ENCODE assay signal across 28 mouse cellular contexts in the genomic region with DNA sequence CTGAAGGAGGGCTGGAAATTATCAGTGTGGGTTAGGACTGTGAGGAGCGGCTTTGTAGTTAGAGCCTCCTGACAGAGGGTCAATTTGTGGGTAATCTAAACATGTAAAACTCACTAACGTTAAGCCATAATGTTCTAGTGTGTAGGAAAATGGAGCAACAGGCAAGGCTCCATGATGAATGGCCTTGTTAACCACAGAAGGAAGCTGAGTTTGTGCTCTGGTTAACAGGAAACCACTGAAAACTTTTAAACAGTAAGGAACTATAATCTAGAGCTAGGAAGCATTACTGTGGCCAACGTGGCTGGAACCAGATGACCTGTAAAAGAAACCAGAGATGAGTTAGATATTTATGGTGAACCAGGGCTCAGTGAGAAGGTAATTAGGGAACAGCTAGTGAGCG. TPM values are rescaled to one million over a fixed set of nuclear protein-coding genes. Genes with fewer than 3 reads are reported as not detected.
DNase-seq lines count a peak whose midpoint lies in the region; ATAC-seq and TF ChIP-seq lines count a peak whose summit lies in the region.
"Had no signal": no experiment of that assay in that cellular context is flagged by ENCODE, and none has a peak within 500 bp of the region (broad histone marks: within the 10 kb centered on the region; RNA-seq: fewer than 3 reads in every experiment).

No protein-coding gene starts in this region.

- TF ChIP-seq CTCF in forebrain, postnatal 0 days (IDR thresholded peaks at IDR 0.05; ENCODE audit: low read depth), result no peak

- DNase-seq in right cerebral cortex, postnatal 25 days, result no peak
- no peak for DNase-seq in forebrain, postnatal 0 days
- DNase-seq: adrenal gland, adult 8-10 months; adrenal gland, postnatal 14 days; adrenal gland, postnatal 36 days; B cell, adult 2 months; cerebellum, adult 11-12 months; cerebellum, adult 2 months; cerebellum, adult 9-10 months; cerebellum, postnatal 10 days; cerebellum, postnatal 25 days; embryo, embryonic 11 days had no signal

- no peak overlapping the region for H3K4me3 ChIP-seq in midbrain, embryonic 13.5 days (replicated peaks)
- H3K4me3 ChIP-seq in forebrain, postnatal 0 days (ENCODE audit: low read depth, low read length), result no peak overlapping the region
- H3K4me3 ChIP-seq: embryonic facial prominence, embryonic 13.5 days; embryonic facial prominence, embryonic 15.5 days; erythroblast, embryonic 14.5 days; forebrain, embryonic 10.5 days; forebrain, embryonic 12.5 days had no signal

- no peaks in the 10 kb centered on the region for H3K36me3 ChIP-seq in midbrain, embryonic 13.5 days
- no peaks in the 10 kb centered on the region for H3K36me3 ChIP-seq in forebrain, postnatal 0 days (ENCODE audit: insufficient read depth)
- H3K36me3 ChIP-seq: embryonic facial prominence, embryonic 13.5 days; embryonic facial prominence, embryonic 15.5 days; forebrain, embryonic 10.5 days; forebrain, embryonic 12.5 days; G1E had no signal

- H3K9me3 ChIP-seq in midbrain, embryonic 13.5 days, result no peaks in the 10 kb centered on the region
- H3K9me3 ChIP-seq in forebrain, postnatal 0 days (ENCODE audit: low read length), result no peaks in the 10 kb centered on the region
- H3K9me3 ChIP-seq: embryonic facial prominence, embryonic 13.5 days; embryonic facial prominence, embryonic 15.5 days; forebrain, embryonic 10.5 days; forebrain, embryonic 12.5 days; G1E had no signal

- H3K27ac ChIP-seq in midbrain, embryonic 13.5 days, result no peak overlapping the region
- H3K27ac ChIP-seq in forebrain, postnatal 0 days (ENCODE audit: low read depth, low read length), result no peak overlapping the region
- H3K27ac ChIP-seq: embryonic facial prominence, embryonic 13.5 days; embryonic facial prominence, embryonic 15.5 days; forebrain, embryonic 10.5 days; forebrain, embryonic 12.5 days had no signal

- WGBS in midbrain, embryonic 13.5 days, result 83% methylated on average over 4 of the region's 4 CpGs
- WGBS in forebrain, postnatal 0 days, result 84% methylated on average over 4 of the region's 4 CpGs

- H3K27me3 ChIP-seq in midbrain, embryonic 13.5 days, result peaks cover 53% of the 10 kb centered on the region
- H3K27me3 ChIP-seq in forebrain, postnatal 0 days (ENCODE audit: insufficient read depth, low read length), result peaks cover 10% of the 10 kb centered on the region
- H3K27me3 ChIP-seq: CH12.LX had no signal

- no peak overlapping the region for H3K9ac ChIP-seq in midbrain, embryonic 13.5 days (replicated peaks)
- H3K9ac ChIP-seq in forebrain, postnatal 0 days, result no peak overlapping the region
- H3K9ac ChIP-seq: embryonic facial prominence, embryonic 13.5 days; embryonic facial prominence, embryonic 15.5 days; forebrain, embryonic 12.5 days had no signal

- ATAC-seq in common myeloid progenitor, adult 5-6 weeks (replicated peaks; ENCODE audit: low read depth, poor library complexity, severe bottlenecking), result peak; percentile 81
- ATAC-seq in hematopoietic stem cell, adult 5-6 weeks (replicated peaks in 1 of 2; ENCODE audit: insufficient read depth in 1 of 2, low FRiP score in 2 of 2, low TSS enrichment in 1 of 2, low read depth in 1 of 2, poor library complexity in 2 of 2, severe bottlenecking in 2 of 2), result peak; percentile 81 to 83
- no peak for ATAC-seq in midbrain, embryonic 13.5 days
- ATAC-seq in forebrain, postnatal 0 days, result no peak
- ATAC-seq: activated CD4-positive, CD25-positive, alpha-beta regulatory T cell, adult 4 months; CD4-positive, CD25-positive, alpha-beta regulatory T cell, adult 4 months; forebrain, embryonic 14.5 days; forebrain, embryonic 16.5 days; Patski had no signal

- no peak overlapping the region for H3K4me2 ChIP-seq in midbrain, embryonic 13.5 days (replicated peaks)
- no peak overlapping the region for H3K4me2 ChIP-seq in forebrain, postnatal 0 days (ENCODE audit: low read depth)
- H3K4me2 ChIP-seq: embryonic facial prominence, embryonic 13.5 days; embryonic facial prominence, embryonic 15.5 days; forebrain, embryonic 12.5 days had no signal

- H3K4me1 ChIP-seq in midbrain, embryonic 13.5 days (replicated peaks), result no peaks in the 10 kb centered on the region
- H3K4me1 ChIP-seq in forebrain, postnatal 0 days (ENCODE audit: insufficient read depth), result no peaks in the 10 kb centered on the region
- H3K4me1 ChIP-seq: embryonic facial prominence, embryonic 13.5 days; embryonic facial prominence, embryonic 15.5 days; forebrain, embryonic 10.5 days; forebrain, embryonic 12.5 days had no signal

RNA-seq across cellular contexts. Expression of gene Vax1, which starts 13.2 kb away (rescaled TPM):
- not detected in 2 replicates for total RNA-seq in common myeloid progenitor, adult 5-6 weeks (2017)
- not detected in 2 replicates for total RNA-seq in hematopoietic stem cell, adult 5-6 weeks (2017)
- polyA plus RNA-seq in midbrain, embryonic 13.5 days (2015; fragmentation: Nextera tagmentation; extraction: Ambion mirVana), result 0.32 and 0.40 TPM in 2 replicates
- 4.2 and 7.2 TPM in 2 replicates for total RNA-seq in forebrain, postnatal 0 days (2014; rRNA removed)
- polyA plus RNA-seq in forebrain, postnatal 0 days (2015; fragmentation: Nextera tagmentation; extraction: Ambion mirVana), result 1.8 and 3.2 TPM in 2 replicates
- total RNA-seq: adrenal gland, adult 18-20 months; adrenal gland, adult 8-10 months; adrenal gland, postnatal 14 days; adrenal gland, postnatal 36 days; CH12.LX; G1E had no signal
- polyA plus RNA-seq: activated CD4-positive, CD25-positive, alpha-beta regulatory T cell, adult 4 months; CD4-positive, CD25-positive, alpha-beta regulatory T cell, adult 4 months; embryonic facial prominence, embryonic 13.5 days; erythroblast, embryonic 14.5 days; G1E; Patski had no signal

Comparison
In these comparisons a context has a peak if more than half of its experiments do, and no peak if none do; other contexts are left out.
1. ATAC-seq: peak in common myeloid progenitor, adult 5-6 weeks (single experiment) and hematopoietic stem cell, adult 5-6 weeks (2 of 2); none in midbrain, embryonic 13.5 days (single experiment) and forebrain, postnatal 0 days (single experiment).